Mouse (Mus musculus) CH12.LX (cell line): ENCODE measurements at regions not wholly inside any gene's neighbourhood (a gene's known extent, or its start where the extent isn't known, plus 50 kb on each side); places are given as distances from the start of the nearest gene placed in this dataset.

ENCODE experiments used
- CTCF ChIP-seq, 2 experiments: IDR thresholded peaks in 1 of 2; conservative IDR thresholded peaks in 1 of 2; 2 replicates each; pipeline ENCODE4 v1.5.1; 2011 to 2012; ENCODE audit warnings: low read depth in 2 of 2, low read length in 2 of 2, improper control_type of control experiment in 1 of 2, inconsistent platforms in 1 of 2, mild to moderate bottlenecking in 1 of 2, moderate library complexity in 1 of 2
- POLR2A ChIP-seq: IDR thresholded peaks from 2 replicates; pipeline ENCODE4 v1.6.1; 2011; ENCODE audit warnings: low read depth, mild to moderate bottlenecking, improper control_type of control experiment, low read length

GRCm38 (mm10) chr19:35066352-35066935 lies 144.3 kb downstream of the Kif20b start:
- TF ChIP-seq POLR2A: no peak
- TF ChIP-seq CTCF (conservative IDR thresholded peaks at IDR 0.05 in 1 of 2, IDR thresholded peaks at IDR 0.05 in 1 of 2; ENCODE audit: low read depth in 2 of 2, low read length in 2 of 2): no peak
